Mouse (Mus musculus): ENCODE measurements around the gene Rbpj.

Gene Rbpj

GRCm38 (mm10) chr5:53590875-53591682 is 125.1 kb downstream of the Rbpj start:
- no peak for DNase-seq (ENCODE audit: low read depth, low spot score)

GRCm38 (mm10) chr5:53591683-53592050 is 125.7 kb downstream of the Rbpj start:
- no peak for DNase-seq (ENCODE audit: low read depth, low spot score)

- DNase-seq (ENCODE audit: low read depth, low spot score), result no peak
Observed at GRCm38 (mm10) chr5:53593080-53593688, 127.2 kb downstream of the Rbpj start.

GRCm38 (mm10) chr5:53594274-53594673 is 128.3 kb downstream of the Rbpj start:
- peak; percentile 20 for DNase-seq (ENCODE audit: low read depth, low spot score)

- DNase-seq (ENCODE audit: low read depth, low spot score), result no peak
Observed at GRCm38 (mm10) chr5:53598510-53598909, 132.6 kb downstream of the Rbpj start.

GRCm38 (mm10) chr5:53599116-53599515 is 133.2 kb downstream of the Rbpj start:
- no peak for DNase-seq (ENCODE audit: low read depth, low spot score)

- DNase-seq (ENCODE audit: low read depth, low spot score), result no peak
Observed at GRCm38 (mm10) chr5:53602194-53602593, 136.2 kb downstream of the Rbpj start.

GRCm38 (mm10) chr5:53605450-53605849 is 139.5 kb downstream of the Rbpj start:
- no peak for DNase-seq (ENCODE audit: low read depth, low spot score)

GRCm38 (mm10) chr5:53607230-53607996 is 141.5 kb downstream of the Rbpj start:
- DNase-seq (ENCODE audit: low read depth, low spot score), result no peak

- DNase-seq (ENCODE audit: low read depth, low spot score), result no peak
Observed at GRCm38 (mm10) chr5:53618844-53619243, 152.9 kb downstream of the Rbpj start.

GRCm38 (mm10) chr5:53632026-53632425 is 166.1 kb downstream of the Rbpj start:
- no peak for DNase-seq (ENCODE audit: low read depth, low spot score)

GRCm38 (mm10) chr5:53636795-53637194 is 170.8 kb downstream of the Rbpj start:
- no peak for DNase-seq (ENCODE audit: low read depth, low spot score)

GRCm38 (mm10) chr5:53637206-53637605 is 171.3 kb downstream of the Rbpj start:
- no peak for DNase-seq (ENCODE audit: low read depth, low spot score)

GRCm38 (mm10) chr5:53638647-53639046 is 172.7 kb downstream of the Rbpj start:
- no peak for DNase-seq (ENCODE audit: low read depth, low spot score)

- no peak for DNase-seq (ENCODE audit: low read depth, low spot score)
Observed at GRCm38 (mm10) chr5:53646669-53647068, 180.7 kb downstream of the Rbpj start.

- no peak for DNase-seq (ENCODE audit: low read depth, low spot score)
Observed at GRCm38 (mm10) chr5:53647358-53647757, 181.4 kb downstream of the Rbpj start.

GRCm38 (mm10) chr5:53656596-53656995 is 190.6 kb downstream of the Rbpj start:
- no peak for DNase-seq (ENCODE audit: low read depth, low spot score)

GRCm38 (mm10) chr5:53657925-53658324 is 192.0 kb downstream of the Rbpj start:
- DNase-seq (ENCODE audit: low read depth, low spot score), result no peak

GRCm38 (mm10) chr5:53661508-53661907 is 195.6 kb downstream of the Rbpj start:
- no peak for DNase-seq (ENCODE audit: low read depth, low spot score)

- no peak for DNase-seq (ENCODE audit: low read depth, low spot score)
Observed at GRCm38 (mm10) chr5:53662413-53662812, 196.5 kb downstream of the Rbpj start.

- DNase-seq (ENCODE audit: low read depth, low spot score), result no peak
Observed at GRCm38 (mm10) chr5:53663665-53664064, 197.7 kb downstream of the Rbpj start.

GRCm38 (mm10) chr5:53668021-53668420 is 202.1 kb downstream of the Rbpj start:
- DNase-seq (ENCODE audit: low read depth, low spot score), result no peak

Data from retina, adult 2 months (tissue).